Mouse (Mus musculus) duodenum, adult 2 months (tissue): ENCODE measurements around the gene Dlat. TPM values are rescaled to one million over a fixed set of nuclear protein-coding genes. Genes with fewer than 3 reads are reported as not detected.

Experiments
- polyA plus RNA-seq: library from polyadenylated mRNA; depleted of rRNA; stranded (reverse); fragments of >200 nt; gene quantifications from 2 replicates; pipeline ENCODE4 v1.2.3, GENCODE M21; 2012; ENCODE audit warnings: low replicate concordance; rRNA removed

The Dlat gene
- polyA plus RNA-seq = 9.7 and 18.9 TPM in 2 replicates

DNA sequence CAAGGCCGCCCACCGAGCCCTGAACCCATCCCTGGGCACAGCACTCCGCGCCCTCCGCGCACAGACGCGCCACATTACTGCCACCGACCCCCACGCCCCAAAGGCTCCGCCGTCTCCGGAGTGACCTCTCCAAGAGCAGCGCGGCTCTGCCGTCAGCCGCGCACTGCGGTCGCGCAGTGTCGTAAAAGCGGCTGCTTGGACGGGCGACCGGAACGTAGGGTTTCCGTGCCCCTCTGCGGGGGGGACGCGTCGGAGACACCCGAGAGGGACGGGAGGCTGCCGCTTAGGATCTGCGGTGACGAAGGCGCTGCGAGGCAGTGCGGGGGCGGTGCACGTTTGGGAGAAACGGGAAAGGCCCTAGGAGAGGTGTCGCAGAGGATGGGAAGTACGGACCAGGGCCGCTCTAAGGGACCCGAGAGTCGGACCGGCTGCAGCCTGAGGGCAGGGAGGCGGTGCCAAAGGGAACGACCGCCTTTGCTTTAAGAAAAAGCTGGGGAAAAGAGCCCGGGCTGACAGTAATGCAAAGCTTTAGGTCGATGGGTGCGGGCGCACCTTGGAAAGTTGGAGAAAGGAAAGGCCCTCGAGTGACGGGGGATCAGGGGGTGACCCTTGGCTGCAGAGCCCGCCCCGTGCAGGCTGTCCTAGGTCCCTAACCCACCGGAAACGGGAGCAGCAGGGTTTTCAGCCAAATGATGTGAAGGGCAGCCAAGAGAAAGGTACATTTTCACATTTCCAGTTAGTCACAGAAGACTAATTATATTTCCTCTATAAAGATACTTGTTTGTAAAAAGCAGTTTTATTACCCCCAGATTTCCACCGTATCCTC is at the start of gene Dlat:
Gene Dlat (minus strand): TSS at position 389 of the 826 bp plus-strand sequence.

GRCm38 (mm10) chr9:50616766-50617603 is 42.6 kb downstream of the Dlat start, which contains the start of the genes Pih1d2 and Nkapd1:
Gene Pih1d2 (plus strand): TSS chr9:50617321.
Gene Nkapd1 (minus strand): TSS chr9:50617464.

DNA sequence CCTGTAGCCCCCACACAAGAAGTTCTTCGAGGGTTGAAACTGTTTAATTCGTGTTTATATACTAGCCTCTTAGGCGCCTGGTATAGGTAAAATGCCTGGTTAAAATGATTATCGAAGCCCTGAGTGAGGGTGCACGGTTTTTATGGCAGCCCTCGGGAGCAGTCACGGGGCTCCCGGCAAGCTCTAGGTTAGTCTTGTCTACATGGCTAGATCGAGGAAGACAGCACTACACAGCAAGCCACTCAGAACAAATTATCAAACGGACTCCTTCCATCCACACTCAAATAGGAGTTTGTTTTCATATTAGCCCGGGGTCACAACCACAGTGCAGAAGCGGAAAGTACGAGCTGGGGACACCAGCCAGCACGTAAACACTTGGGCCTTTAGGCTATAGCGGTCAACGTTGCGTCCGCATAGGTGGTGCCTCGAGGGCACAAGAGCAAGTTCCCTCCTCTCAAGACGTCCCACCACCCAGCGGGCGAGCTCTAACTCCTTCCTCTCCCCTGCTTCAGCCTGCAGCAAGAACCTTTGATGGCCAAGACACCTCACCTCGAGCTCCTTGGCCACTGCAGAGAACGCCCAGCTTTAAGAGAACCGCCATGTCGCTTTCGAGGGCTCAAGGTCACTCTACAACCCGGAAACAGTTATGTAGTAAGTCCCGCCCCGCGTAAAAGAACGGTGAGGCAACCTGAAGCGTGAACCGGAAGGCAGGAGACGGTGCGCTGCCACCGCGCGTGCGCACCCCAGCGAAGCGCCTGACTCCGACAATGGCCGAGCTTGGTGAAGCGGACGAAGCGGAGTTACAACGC is 56.2 kb downstream of the Dlat start, which contains the start of the genes Sdhd and Timm8b:
Gene Sdhd (minus strand): TSS at position 624 of the 809 bp plus-strand sequence.
Gene Timm8b (plus strand): TSS at position 722 of the 809 bp plus-strand sequence.

Other genes starting within 250 kb of the Dlat start
- 0.26 and 16.1 TPM in 2 replicates for gene Plet1, start 165.3 kb downstream of the Dlat start, polyA plus RNA-seq
- 11.8 and 14.8 TPM in 2 replicates for gene Pts, start 131.1 kb downstream of the Dlat start, polyA plus RNA-seq
- gene Il18, start 105.0 kb downstream of the Dlat start, polyA plus RNA-seq = 12.4 and 14.0 TPM in 2 replicates
- 5.6 and 10.1 TPM in 2 replicates for gene Bco2, start 104.6 kb downstream of the Dlat start, polyA plus RNA-seq
- not detected in 2 replicates for gene Tex12, start 98.5 kb downstream of the Dlat start, polyA plus RNA-seq
- 493 and 524 TPM in 2 replicates for gene Sdhd, start 56.0 kb downstream of the Dlat start, polyA plus RNA-seq
- 49.7 and 77.5 TPM in 2 replicates for gene Timm8b, start 55.9 kb downstream of the Dlat start, polyA plus RNA-seq
- gene Pih1d2, start 42.5 kb downstream of the Dlat start, polyA plus RNA-seq = 0.30 and 0.44 TPM in 2 replicates
- gene Nkapd1, start 42.3 kb downstream of the Dlat start, polyA plus RNA-seq = 2.1 and 3.4 TPM in 2 replicates
- 0.30 and 2.1 TPM in 2 replicates for gene Dixdc1, start 79.7 kb upstream of the Dlat start, polyA plus RNA-seq
- 8.1 and 11.5 TPM in 2 replicates for gene 2310030G06Rik, start 86.8 kb upstream of the Dlat start, polyA plus RNA-seq
- 38.3 and 50.6 TPM in 2 replicates for gene Cryab, start 91.5 kb upstream of the Dlat start, polyA plus RNA-seq
- gene Hspb2, start 92.6 kb upstream of the Dlat start, polyA plus RNA-seq = 8.3 and 12.9 TPM in 2 replicates
- gene Fdxacb1, start 108.5 kb upstream of the Dlat start, polyA plus RNA-seq = 1.9 and 2.8 TPM in 2 replicates
- gene Alg9, start 115.2 kb upstream of the Dlat start, polyA plus RNA-seq = 15.5 and 18.9 TPM in 2 replicates
- gene 1110032A03Rik, start 115.7 kb upstream of the Dlat start, polyA plus RNA-seq = 12.4 and 15.5 TPM in 2 replicates
- gene Ppp2r1b, start 185.5 kb upstream of the Dlat start, polyA plus RNA-seq = 1.4 and 1.6 TPM in 2 replicates